Mouse (Mus musculus): ENCODE data around the gene Ccdc83.
"Not testable (repeated sequence)": the region's sequence is repeated elsewhere in the genome, so short reads cannot be mapped to it uniquely, and the experiment has no call there.

Ccdc83 gene

DNA sequence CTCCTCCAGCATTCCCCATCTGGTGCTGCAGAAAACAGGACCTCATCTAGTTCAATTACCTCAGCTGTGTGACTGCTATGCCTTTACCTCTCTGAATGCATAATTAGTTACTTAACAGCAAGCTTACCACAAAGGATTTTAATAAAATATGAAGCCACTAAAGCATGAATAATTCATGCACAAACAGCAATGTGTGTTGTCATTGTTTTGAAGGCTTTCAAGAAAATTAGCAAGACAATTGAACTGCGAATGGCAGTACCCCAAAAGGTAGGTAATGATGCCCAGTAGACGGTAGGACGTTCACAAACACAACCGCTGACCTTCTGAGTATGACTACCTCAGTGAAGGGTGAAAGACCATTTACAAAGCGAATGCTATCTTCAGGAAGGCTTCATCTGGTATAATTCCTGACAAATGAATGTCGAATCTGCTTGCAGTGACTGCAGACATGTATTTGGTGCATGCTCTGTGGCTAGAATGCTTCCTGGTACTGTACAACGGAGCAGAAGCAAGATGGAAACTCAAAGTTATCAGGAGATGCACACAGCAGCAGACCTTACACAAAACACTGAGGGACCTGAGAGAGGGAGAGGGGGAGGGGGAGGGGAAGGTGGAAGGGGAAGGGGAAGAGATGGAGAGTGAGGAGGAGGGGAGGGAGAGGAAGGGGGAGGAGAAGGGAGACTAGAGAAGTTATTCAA lies 3.5 kb downstream of the Ccdc83 start:
- no peak for ATAC-seq (ENCODE audit: insufficient number of reproducible peaks, low FRiP score, low TSS enrichment)

DNA sequence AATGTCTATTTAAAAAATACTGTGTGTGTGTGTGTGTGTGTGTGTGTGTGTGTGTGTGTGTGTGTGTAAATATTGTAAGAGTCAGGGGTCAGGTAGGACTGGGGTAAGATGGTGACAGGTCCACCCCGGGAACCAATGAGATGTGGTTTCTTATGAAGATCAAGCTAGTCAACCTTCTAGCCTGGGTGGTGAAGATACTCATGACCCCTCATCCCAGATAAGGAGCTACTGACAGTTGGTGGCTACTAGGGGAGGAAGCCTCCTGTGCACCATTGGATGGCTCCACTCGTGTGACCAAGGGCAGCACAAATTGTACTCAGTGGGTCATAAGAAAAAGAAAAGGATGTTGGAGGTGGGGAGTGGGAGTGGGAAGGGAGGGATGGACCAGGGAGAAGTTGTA lies 5.7 kb downstream of the Ccdc83 start:
- no peak for ATAC-seq (ENCODE audit: insufficient number of reproducible peaks, low FRiP score, low TSS enrichment)

DNA sequence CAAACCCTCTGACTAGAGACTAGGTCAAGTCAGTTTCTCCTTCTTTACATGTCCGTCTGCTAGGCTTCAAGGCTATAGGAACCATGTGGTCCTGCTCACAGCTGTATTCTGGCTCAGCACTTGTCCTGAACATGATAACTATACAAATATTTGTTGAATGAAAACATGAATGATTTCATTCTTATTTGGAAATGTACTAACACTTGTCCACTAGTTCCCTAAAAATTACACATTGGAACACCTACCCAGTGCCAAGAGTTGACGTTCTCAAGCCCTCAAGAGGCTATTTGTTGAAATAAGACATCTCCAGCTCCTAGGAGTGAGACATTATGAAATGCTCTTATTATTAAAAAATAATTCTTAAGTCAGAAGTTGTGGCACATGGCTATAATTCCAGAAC lies 6.9 kb downstream of the Ccdc83 start:
- no peak for ATAC-seq (ENCODE audit: insufficient number of reproducible peaks, low FRiP score, low TSS enrichment)

DNA sequence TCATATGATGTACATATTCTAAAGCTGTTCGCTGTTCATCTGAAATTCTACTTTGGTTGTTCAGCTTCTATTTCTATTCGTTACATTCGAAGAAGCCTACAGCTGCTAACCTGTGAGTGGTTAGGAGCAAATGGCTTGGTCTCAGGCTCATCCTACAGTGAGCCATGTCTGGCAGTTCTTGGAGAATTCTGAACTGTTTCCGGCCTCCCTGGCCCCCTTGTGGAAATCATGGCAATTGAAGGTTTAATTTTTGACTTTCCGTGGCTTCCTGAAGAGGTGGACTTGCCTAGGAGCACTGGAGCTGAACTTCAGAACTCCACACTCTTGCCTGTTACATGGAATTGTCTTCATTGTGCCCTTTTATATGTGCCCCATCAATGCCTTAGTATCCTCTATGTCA lies 12.6 kb downstream of the Ccdc83 start:
- ATAC-seq (ENCODE audit: insufficient number of reproducible peaks, low FRiP score, low TSS enrichment), result no peak

DNA sequence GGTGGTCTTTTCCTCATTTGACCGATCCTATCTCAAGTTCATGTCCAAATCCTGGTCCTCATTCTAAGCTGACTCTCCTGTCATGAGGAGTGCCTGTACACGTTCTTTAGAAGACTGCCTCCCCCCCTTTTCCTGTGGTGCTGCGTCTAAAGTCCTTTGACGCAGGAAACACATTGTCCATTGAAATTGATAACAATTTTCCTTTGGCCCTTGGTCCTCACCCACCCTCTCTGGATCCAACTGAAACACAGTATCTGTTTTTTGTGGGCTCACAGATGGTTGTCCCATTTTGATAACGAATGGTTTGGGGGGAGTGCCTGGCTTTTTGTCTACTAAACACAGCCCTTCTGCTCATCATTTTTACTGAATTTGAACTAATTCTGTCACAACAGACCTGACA lies 21.9 kb downstream of the Ccdc83 start:
- ATAC-seq (ENCODE audit: insufficient number of reproducible peaks, low FRiP score, low TSS enrichment), result no peak

DNA sequence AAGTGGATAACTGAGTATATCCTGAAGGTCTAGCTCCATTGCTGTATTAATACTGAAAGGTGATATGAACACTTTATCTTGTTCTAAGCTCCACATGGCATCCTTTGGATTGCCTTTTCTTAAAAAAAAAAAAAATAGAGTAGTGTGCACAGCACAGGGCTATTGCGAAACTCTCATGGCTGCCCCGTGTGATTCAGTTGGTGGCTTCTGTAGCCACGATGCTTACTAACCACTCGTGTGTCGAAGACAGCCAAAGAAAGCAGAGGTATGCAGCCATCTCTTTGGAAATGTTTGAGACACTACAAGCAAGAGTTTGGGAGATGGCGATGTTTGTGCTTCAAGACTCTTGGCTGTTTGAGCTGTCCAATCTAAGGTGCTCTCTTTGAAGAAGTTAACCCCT lies 22.4 kb downstream of the Ccdc83 start:
- ATAC-seq (ENCODE audit: insufficient number of reproducible peaks, low FRiP score, low TSS enrichment), result no peak

DNA sequence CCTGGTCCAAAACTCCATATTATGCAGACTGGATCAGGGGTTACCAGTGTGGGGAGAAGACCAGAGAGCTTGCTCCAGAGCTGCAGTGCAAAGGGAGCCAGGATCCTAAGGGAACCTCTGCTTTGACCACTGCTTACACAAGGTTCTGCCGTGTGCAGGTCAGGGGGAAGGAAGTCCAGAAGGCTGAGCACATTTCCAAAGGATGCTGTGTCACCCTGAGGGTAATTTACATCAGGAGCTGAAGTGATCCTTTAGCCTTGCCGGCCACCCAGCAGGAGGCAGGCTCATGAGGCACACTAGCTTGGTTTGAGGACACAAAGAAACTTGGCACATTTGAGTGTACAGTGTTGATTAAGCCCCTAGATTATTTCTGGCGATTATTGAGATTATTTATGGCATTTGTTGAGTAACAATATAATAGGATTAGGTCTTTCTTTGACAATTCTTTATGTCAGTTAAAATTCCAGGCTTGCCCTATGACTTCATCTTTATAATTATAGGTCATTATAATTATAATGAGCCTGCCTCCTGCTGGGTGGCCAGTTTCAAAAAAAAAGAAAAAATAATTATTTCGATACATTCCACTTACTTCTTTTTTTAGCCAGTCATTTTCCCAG lies 29.2 kb downstream of the Ccdc83 start:
- ATAC-seq (ENCODE audit: insufficient number of reproducible peaks, low FRiP score, low TSS enrichment), result no peak

DNA sequence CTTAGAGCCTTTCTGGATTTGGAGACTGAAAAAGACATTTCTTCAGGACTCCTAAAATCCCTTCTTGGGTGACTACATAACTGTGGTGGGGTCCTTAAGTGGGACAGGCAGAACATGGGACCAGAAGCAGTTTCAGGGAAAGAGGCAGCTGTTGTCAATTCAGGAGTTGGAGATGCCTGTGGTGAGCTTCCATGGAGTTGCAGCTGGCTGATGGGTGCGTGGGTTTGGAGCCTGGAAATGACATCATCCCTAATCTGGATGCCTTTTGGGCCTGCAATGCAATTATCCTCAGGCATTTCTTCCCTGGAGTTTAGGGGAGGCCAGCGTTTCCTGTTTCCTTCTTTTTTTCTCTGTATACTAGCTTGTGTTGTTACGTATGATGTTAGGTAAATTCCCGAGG lies 31.7 kb downstream of the Ccdc83 start:
- ATAC-seq (ENCODE audit: insufficient number of reproducible peaks, low FRiP score, low TSS enrichment), result no peak

DNA sequence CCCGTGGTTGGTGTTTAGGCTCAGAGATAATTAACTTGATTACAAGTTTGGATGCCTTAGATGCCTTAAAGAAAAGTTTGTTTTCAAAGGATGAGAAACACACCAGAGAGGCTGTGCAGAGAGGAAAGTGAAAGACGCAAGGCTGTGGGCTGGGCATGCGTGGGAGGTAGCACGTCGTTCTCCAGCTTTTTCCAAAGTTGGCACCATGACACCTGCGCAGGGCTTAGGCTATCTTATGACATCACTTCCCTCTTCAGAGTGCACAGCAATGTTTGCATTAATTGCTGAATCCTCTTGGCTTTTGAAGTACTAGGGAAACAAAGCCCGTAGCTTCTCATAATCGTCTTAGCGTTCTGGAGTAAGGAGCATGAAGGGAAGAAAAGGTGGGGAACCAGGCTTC lies 34.1 kb downstream of the Ccdc83 start:
- no peak for ATAC-seq (ENCODE audit: insufficient number of reproducible peaks, low FRiP score, low TSS enrichment)

DNA sequence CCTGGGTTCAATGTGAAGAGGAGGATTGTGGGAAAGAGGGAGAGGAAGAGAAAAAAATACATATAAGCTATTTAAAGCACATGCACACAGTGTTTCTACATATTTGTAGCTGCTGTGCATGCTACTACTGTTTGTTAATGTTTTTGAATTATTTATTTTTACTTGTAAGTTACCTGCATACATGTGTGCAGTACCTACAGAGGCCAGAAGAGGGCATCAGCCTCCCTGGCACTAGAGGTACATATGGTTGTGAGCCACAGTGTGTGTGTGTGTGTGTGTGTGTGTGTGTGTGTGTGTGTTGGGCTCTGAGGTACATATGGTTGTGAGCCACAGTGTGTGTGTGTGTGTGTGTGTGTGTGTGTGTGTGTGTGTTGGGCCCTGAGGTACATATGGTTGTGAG lies 36.7 kb downstream of the Ccdc83 start:
- ATAC-seq (ENCODE audit: insufficient number of reproducible peaks, low FRiP score, low TSS enrichment), result not testable (repeated sequence)

DNA sequence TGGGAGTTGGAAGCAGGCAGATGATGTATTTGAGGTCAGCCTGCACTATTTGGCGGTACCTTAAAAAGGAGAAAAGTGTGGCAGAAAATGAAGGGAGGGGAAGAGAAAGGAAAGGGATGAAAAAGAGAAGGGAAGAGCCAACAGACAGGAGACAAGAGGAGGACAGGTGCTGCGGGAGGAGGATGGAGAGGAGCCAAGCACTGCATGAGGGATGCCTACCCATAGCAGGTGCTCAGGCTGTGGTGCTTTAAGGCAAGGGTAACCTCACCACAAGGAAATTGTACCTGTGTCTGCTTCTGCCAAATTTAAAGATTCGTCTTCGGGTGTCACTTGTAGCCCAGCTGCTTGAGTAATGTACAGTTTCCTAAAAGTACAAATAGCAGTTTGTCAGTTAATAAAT lies 37.5 kb downstream of the Ccdc83 start:
- no peak for ATAC-seq (ENCODE audit: insufficient number of reproducible peaks, low FRiP score, low TSS enrichment)

DNA sequence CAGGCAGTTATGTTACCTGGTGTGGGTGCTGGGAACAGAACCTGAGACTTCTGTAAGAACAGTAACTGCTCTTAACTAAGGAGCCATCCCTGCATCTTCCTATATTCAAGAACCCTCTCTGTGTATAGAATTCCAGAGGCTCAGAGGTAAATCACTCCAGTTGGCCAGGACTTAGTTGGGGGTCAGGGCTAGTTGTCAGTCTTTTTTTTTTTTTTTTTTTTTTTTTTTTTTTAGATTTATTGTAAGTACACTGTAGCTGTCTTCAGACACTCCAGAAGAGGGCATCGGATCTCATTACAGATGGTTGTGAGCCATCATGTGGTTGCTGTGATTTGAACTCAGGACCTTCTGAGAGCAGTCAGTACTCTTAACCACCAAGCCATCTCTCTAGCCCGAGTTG lies 44.1 kb downstream of the Ccdc83 start:
- no peak for ATAC-seq (ENCODE audit: insufficient number of reproducible peaks, low FRiP score, low TSS enrichment)

DNA sequence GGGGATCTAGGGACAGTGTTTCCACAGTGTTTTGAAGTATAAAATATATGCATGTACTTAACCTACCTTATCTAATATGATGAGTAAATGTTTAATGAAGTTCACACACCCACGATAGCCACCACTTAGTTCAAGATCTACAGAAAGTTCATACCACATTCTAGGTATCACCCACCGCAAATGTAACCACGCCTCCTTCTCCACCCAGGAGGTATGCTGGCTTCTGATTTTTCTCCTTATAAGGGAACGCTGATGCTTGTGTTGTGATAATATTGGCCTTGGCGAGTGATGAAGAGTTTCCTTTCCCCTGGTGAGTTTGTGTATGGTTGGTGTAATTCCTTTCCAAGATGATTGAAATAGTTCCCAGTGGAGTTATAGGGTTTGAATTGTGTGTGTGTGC lies 47.5 kb downstream of the Ccdc83 start:
- no peak for ATAC-seq (ENCODE audit: insufficient number of reproducible peaks, low FRiP score, low TSS enrichment)

DNA sequence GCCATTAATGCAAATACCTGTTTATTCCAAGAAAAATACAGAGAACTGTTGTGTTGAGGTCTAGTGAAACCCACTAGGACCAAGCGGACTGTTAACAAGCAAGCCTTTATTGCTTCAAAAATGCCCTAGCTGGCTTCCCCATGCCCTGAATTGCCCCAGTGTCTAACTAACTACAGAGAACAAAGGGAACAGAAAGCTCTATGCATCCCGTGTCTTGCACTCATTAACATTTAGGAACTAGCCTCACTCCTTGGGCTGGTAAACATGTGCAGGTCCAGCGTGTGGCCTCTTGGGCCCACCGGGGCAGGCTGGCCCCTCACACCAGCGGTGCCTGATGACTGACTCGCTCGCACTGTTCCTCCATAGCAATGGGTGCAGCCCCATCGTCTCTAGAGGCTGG lies 49.1 kb downstream of the Ccdc83 start:
- ATAC-seq (ENCODE audit: insufficient number of reproducible peaks, low FRiP score, low TSS enrichment), result no peak; the same call in 1 of the 2 replicates

DNA sequence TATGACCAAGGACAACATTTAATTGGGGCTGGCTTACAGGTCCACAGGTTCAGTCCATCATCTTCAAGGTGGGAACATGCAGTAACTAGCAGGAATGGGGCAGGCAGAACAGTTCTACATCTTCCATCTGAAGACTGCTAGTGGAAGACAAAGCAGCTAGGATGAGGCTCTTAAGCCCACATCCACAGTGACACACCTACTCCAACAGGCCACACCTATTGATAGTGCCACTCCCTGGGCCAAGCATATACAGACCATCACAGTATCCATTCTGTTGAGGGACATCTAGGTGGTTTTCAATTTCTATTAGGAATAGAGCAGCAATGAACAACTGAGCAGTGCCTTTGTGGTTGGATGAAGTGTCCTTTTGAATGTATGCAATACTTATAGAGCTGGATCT lies 54.6 kb downstream of the Ccdc83 start:
- ATAC-seq (ENCODE audit: insufficient number of reproducible peaks, low FRiP score, low TSS enrichment), result no peak

DNA sequence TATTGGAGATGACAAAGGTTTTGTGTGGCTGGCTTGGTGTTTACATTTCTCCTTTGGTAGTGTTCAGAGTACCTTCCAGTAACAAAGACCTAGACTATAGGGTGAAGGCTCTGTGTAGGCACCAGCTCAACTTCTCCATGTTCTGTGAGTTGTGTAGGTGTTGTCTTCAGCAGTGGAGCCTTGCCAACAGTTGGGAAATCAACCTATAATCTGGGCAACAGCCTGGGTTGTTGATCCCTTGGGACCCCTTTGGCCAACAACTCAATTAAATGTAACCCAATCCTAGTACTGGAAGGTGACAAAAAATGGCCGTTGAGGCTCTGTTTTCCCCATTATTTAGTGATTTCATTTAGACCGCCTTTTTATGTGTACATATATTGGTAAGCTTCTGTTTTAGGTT lies 55.5 kb downstream of the Ccdc83 start:
- ATAC-seq (ENCODE audit: insufficient number of reproducible peaks, low FRiP score, low TSS enrichment), result no peak

DNA sequence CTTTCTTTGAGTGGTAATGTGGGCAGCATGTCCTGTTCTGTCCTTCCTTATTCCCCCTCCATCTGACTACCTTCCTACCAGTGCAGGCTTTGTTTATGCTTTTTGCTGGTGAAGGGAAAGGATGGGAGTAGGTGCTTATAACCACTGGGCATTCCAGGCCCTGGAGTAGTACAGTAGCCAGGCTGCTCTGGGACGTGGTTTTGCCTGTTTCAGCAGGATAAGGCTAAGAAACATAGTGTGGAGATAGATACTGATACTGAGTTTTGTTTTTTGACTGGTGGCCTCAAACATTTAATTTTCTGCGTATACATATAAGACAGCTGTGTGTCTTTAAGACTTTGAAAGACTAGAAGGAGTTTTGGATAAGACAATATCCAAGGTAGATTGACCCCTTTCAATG lies 61.7 kb downstream of the Ccdc83 start:
- no peak for ATAC-seq (ENCODE audit: insufficient number of reproducible peaks, low FRiP score, low TSS enrichment)

DNA sequence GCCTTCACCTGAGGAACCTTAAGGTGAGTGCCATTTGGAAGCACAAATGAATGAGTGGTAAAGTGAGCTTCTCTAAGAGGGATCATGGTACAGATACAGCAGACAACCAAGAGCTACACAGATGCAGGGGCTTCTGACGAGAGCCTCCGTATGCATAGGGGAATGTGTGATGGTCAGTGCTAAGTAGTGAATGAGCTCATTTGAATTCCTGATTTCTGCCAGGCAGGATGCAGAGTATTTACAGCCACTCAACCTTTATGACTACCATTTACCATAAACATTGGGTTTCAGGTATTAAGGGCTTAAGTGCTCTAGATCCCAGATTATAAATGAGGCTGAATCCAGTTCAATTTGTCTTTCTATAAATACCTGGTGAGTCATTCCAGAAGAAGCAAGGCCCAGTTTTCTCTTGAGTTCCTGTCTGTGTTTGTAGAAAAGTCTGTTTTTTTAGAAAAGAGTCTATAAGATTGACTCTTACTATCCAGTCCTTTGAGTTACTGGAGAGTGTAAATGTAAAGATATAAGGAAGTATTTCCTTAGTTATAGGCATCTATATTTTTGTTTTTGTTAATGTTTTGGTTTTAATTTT lies 63.6 kb downstream of the Ccdc83 start:
- no peak for ATAC-seq (ENCODE audit: insufficient number of reproducible peaks, low FRiP score, low TSS enrichment)

DNA sequence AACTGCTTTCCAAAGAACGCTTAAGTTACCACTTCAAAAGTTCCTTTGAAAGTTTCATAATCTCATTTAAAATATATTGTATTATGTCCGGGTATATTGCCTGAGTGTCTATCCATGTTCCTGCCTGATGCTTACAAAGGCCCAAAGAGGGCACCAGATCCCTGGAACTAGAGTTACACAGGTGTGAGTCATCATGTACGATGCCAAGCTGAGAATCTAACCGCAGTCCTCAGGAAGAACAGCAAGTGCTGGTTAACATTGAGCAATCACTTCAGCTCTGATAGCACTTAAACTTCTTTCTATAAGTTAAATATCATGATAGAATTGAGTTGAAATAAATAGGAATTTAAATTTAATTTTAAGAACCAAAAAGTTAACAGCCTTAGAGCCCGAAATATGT lies 65.3 kb downstream of the Ccdc83 start:
- no peak for ATAC-seq (ENCODE audit: insufficient number of reproducible peaks, low FRiP score, low TSS enrichment)

DNA sequence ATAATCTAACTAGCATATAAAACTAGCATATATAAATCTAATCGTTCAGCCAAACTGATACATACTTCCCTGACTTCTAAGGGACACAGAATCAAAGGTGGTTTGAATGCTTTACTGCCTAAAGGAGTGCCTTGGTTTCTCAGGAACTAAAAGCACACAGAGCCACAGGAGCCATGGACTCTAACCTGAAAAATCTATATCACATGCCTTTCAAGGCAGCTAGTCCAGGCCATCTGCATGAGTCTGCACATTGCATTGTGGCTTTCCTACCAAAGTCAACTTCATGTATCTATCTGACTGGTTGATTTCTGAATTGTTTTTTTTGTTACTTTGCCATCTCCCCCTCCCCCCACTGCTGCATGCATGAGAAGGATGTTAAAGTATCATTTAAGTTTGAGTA lies 84.9 kb downstream of the Ccdc83 start:
- ATAC-seq (ENCODE audit: insufficient number of reproducible peaks, low FRiP score, low TSS enrichment), result no peak

DNA sequence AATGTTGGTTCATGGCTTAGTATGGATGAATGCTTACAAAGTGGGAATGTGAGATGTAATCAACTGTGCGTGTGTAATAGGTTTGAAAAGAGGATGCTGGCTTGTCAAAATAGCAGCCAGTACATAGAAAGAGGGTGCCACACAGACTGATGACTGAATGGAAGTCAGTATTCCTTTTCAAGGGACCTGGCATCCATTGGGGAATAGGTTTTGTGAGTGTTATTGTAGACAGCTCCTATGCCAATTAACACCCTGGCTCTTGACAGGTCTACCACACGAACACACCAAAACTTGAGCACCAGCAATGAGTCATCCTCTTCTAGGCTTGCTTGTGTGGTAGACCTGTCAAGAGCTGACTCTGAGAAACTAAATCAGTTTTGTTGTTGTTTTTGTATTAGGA lies 90.0 kb downstream of the Ccdc83 start:
- no peak for ATAC-seq (ENCODE audit: insufficient number of reproducible peaks, low FRiP score, low TSS enrichment)
